8 mouse cellular contexts compared by ENCODE assay signal in genomic region chr4:152520083-152520482, GRCm38 (mm10). TPM values are rescaled to one million over a fixed set of nuclear protein-coding genes. Genes with fewer than 3 reads are reported as not detected.
DNase-seq lines count a peak whose midpoint lies in the region; ATAC-seq and TF ChIP-seq lines count a peak whose summit lies in the region.

No protein-coding gene starts in this region.

- no peaks in the 10 kb centered on the region for H3K9me3 ChIP-seq in kidney, postnatal 0 days (replicated peaks; ENCODE audit: low read length)
- H3K9me3 ChIP-seq in liver, embryonic 11.5 days (ENCODE audit: control insufficient read depth, low read length), result no peaks in the 10 kb centered on the region

- 30% methylated on average over 6 of the region's 6 CpGs for WGBS in spleen, adult 2 months
- 47% methylated on average over 6 of the region's 6 CpGs for WGBS in kidney, postnatal 0 days
- 37% methylated on average over 6 of the region's 6 CpGs for WGBS in liver, embryonic 11.5 days

- TF ChIP-seq CTCF in spleen, adult 2 months (IDR thresholded peaks at IDR 0.05; ENCODE audit: extremely low read depth, insufficient read depth, insufficient read length, insufficient replicate concordance), result peak; percentile 42; the same call in 1 of the 2 replicates
- peak; percentile 84 for TF ChIP-seq CTCF in brain, embryonic 14.5 days (IDR thresholded peaks at IDR 0.05; ENCODE audit: borderline replicate concordance, extremely low read depth, insufficient read depth, insufficient read length)
- peak; percentile 83 for TF ChIP-seq CTCF in kidney, postnatal 0 days (IDR thresholded peaks at IDR 0.05; ENCODE audit: low read depth)

- peak; percentile 5 to 46 for DNase-seq in spleen, adult 2 months (ENCODE audit: low read depth in 1 of 2, low spot score in 2 of 2)
- DNase-seq in spleen, adult 12 weeks (ENCODE audit: low spot score), result no peak
- peak; percentile 75 for DNase-seq in brain, embryonic 14.5 days (ENCODE audit: low read depth)
- peak; percentile 33 for DNase-seq in fibroblast of lung, adult 2 months (ENCODE audit: low read depth)
- peak; percentile 70 for DNase-seq in kidney, postnatal 0 days (ENCODE audit: low spot score)
- peak; percentile 37 for DNase-seq in liver, embryonic 11.5 days (ENCODE audit: low spot score)
- DNase-seq in retina, postnatal 1 day, result peak; percentile 73

- no peak overlapping the region for H3K27ac ChIP-seq in spleen, adult 2 months (ENCODE audit: insufficient read depth, low read length)
- no peak overlapping the region for H3K27ac ChIP-seq in kidney, postnatal 0 days
- H3K27ac ChIP-seq in liver, embryonic 11.5 days (ENCODE audit: low read depth, low read length), result no peak overlapping the region

- no peaks in the 10 kb centered on the region for H3K36me3 ChIP-seq in spleen, adult 2 months (ENCODE audit: control insufficient read depth, insufficient read depth, low read length)
- no peaks in the 10 kb centered on the region; the same call in 1 of the 2 replicates for H3K36me3 ChIP-seq in kidney, postnatal 0 days (ENCODE audit: insufficient read depth, low read length)
- H3K36me3 ChIP-seq in liver, embryonic 11.5 days (ENCODE audit: control insufficient read depth, insufficient read depth, low read length), result no peaks in the 10 kb centered on the region

- TF ChIP-seq POLR2A in spleen, adult 2 months (IDR thresholded peaks at IDR 0.05; ENCODE audit: low read depth, low read length), result no peak
- no peak for TF ChIP-seq POLR2A in brain, embryonic 14.5 days (IDR thresholded peaks at IDR 0.05; ENCODE audit: borderline replicate concordance, extremely low read depth, insufficient read depth, insufficient read length, poor library complexity, severe bottlenecking)

- H3K27me3 ChIP-seq in spleen, adult 2 months (ENCODE audit: control insufficient read depth, insufficient read depth, low read length), result no peaks in the 10 kb centered on the region
- no peaks in the 10 kb centered on the region for H3K27me3 ChIP-seq in kidney, postnatal 0 days (ENCODE audit: insufficient read depth, low read length)
- no peaks in the 10 kb centered on the region for H3K27me3 ChIP-seq in liver, embryonic 11.5 days (replicated peaks; ENCODE audit: control insufficient read depth, insufficient read depth, low read length)

- H3K9ac ChIP-seq in kidney, postnatal 0 days (ENCODE audit: low read depth, low read length), result no peak overlapping the region
- no peak overlapping the region for H3K9ac ChIP-seq in liver, embryonic 11.5 days (ENCODE audit: low read depth, low read length)

- no peak for ATAC-seq in kidney, postnatal 0 days (replicated peaks; ENCODE audit: low FRiP score, low read depth)
- no peak for ATAC-seq in liver, embryonic 11.5 days (replicated peaks; ENCODE audit: low FRiP score)
- ATAC-seq in erythroblast, adult 5-6 weeks (replicated peaks; ENCODE audit: low FRiP score, poor library complexity, severe bottlenecking), result no peak

- H3K4me3 ChIP-seq in spleen, adult 2 months (ENCODE audit: extremely low read depth, insufficient read depth, insufficient read length), result no peak overlapping the region
- H3K4me3 ChIP-seq in kidney, postnatal 0 days (replicated peaks; ENCODE audit: low read depth, low read length), result no peak overlapping the region
- H3K4me3 ChIP-seq in liver, embryonic 11.5 days (ENCODE audit: low read depth, low read length), result no peak overlapping the region

- 0 out of 2 replicates have a peak, but pooled peaks cover 3% of the 10 kb centered on the region for H3K4me1 ChIP-seq in spleen, adult 2 months (ENCODE audit: control insufficient read depth, insufficient read depth, insufficient read length)
- no peaks in the 10 kb centered on the region for H3K4me1 ChIP-seq in kidney, postnatal 0 days (replicated peaks; ENCODE audit: insufficient read depth, low read length)
- H3K4me1 ChIP-seq in liver, embryonic 11.5 days (replicated peaks; ENCODE audit: control insufficient read depth, insufficient read depth, low read length), result no peaks in the 10 kb centered on the region

- no peak overlapping the region for H3K4me2 ChIP-seq in kidney, postnatal 0 days (ENCODE audit: low read length)
- H3K4me2 ChIP-seq in liver, embryonic 11.5 days, result no peak overlapping the region

RNA-seq across cellular contexts. Expression of gene Kcnab2, which starts 42.4 kb away (rescaled TPM):
- polyA plus RNA-seq in spleen, adult 2 months (2012; rRNA removed), result 34.6 and 47.0 TPM in 2 replicates
- polyA plus RNA-seq in brain, embryonic 14.5 days (2012; rRNA removed), result 8.5 and 15.5 TPM in 2 replicates
- polyA plus RNA-seq in kidney, postnatal 0 days (2015; fragmentation: Nextera tagmentation; extraction: Ambion mirVana), result 3.1 and 4.1 TPM in 2 replicates
- polyA plus RNA-seq in liver, embryonic 11.5 days (2014; fragmentation: Nextera tagmentation; extraction: Ambion mirVana), result 9.6 and 9.8 TPM in 2 replicates
- total RNA-seq in erythroblast, adult 5-6 weeks (2015; ENCODE audit: low replicate concordance), result 9.2 and 13.6 TPM in 2 replicates
- 7.4 and 12.1 TPM in 2 replicates for total RNA-seq in erythroblast, adult 5-6 weeks (2017; ENCODE audit: low replicate concordance)

RNA-seq across cellular contexts. Expression of gene Nphp4, which starts 43.6 kb away (rescaled TPM):
- 1.2 and 2.1 TPM in 2 replicates for polyA plus RNA-seq in spleen, adult 2 months (2012; rRNA removed)
- 7.9 and 10.0 TPM in 2 replicates for polyA plus RNA-seq in brain, embryonic 14.5 days (2012; rRNA removed)
- polyA plus RNA-seq in kidney, postnatal 0 days (2015; fragmentation: Nextera tagmentation; extraction: Ambion mirVana), result 1.7 and 2.2 TPM in 2 replicates
- polyA plus RNA-seq in liver, embryonic 11.5 days (2014; fragmentation: Nextera tagmentation; extraction: Ambion mirVana), result 1.0 and 1.2 TPM in 2 replicates
- total RNA-seq in erythroblast, adult 5-6 weeks (2015; ENCODE audit: low replicate concordance), result not detected in 2 replicates
- 0.34 TPM in 1 of 2 replicates, not detected in the other for total RNA-seq in erythroblast, adult 5-6 weeks (2017; ENCODE audit: low replicate concordance)
